Mouse (Mus musculus): ENCODE measurements around the gene 1810065E05Rik. TPM values are rescaled to one million over a fixed set of nuclear protein-coding genes. Genes with fewer than 3 reads are reported as not detected.

The 1810065E05Rik gene
- polyA plus RNA-seq, 1 experiment from 2014 or later: not detected

Other genes with a start within 250 kb of the 1810065E05Rik start
- 107 and 116 TPM in 2 replicates for gene Mrpl22, start 249.4 kb upstream of the 1810065E05Rik start, polyA plus RNA-seq (2014; fragmentation: Nextera tagmentation; extraction: Ambion mirVana)
- 6.2 and 7.9 TPM in 2 replicates for gene Igtp, start 221.6 kb upstream of the 1810065E05Rik start, polyA plus RNA-seq (2014; fragmentation: Nextera tagmentation; extraction: Ambion mirVana)
- gene Irgm2, start 221.5 kb upstream of the 1810065E05Rik start, polyA plus RNA-seq (2014; fragmentation: Nextera tagmentation; extraction: Ambion mirVana): 4.3 and 5.6 TPM in 2 replicates
- gene 4930438A08Rik, start 146.3 kb upstream of the 1810065E05Rik start, polyA plus RNA-seq (2014; fragmentation: Nextera tagmentation; extraction: Ambion mirVana): not detected in 2 replicates
- 6.9 and 7.6 TPM in 2 replicates for gene Zfp692, start 114.0 kb upstream of the 1810065E05Rik start, polyA plus RNA-seq (2014; fragmentation: Nextera tagmentation; extraction: Ambion mirVana)
- gene Zfp672, start 90.8 kb upstream of the 1810065E05Rik start, polyA plus RNA-seq (2014; fragmentation: Nextera tagmentation; extraction: Ambion mirVana): 33.9 and 38.4 TPM in 2 replicates
- gene Sh3bp5l, start 90.4 kb upstream of the 1810065E05Rik start, polyA plus RNA-seq (2014; fragmentation: Nextera tagmentation; extraction: Ambion mirVana): 19.2 and 19.5 TPM in 2 replicates
- gene Lypd8, start 42.1 kb upstream of the 1810065E05Rik start, polyA plus RNA-seq (2014; fragmentation: Nextera tagmentation; extraction: Ambion mirVana): not detected in 2 replicates
- gene Gm12253, start 11.4 kb downstream of the 1810065E05Rik start, polyA plus RNA-seq (2014; fragmentation: Nextera tagmentation; extraction: Ambion mirVana): not detected in 2 replicates
- gene Lypd9, start 31.8 kb downstream of the 1810065E05Rik start, polyA plus RNA-seq (2014; fragmentation: Nextera tagmentation; extraction: Ambion mirVana): not detected in 2 replicates
- gene Olfr30, start 41.2 kb downstream of the 1810065E05Rik start, polyA plus RNA-seq (2014; fragmentation: Nextera tagmentation; extraction: Ambion mirVana): not detected in 2 replicates
- not detected in 2 replicates for gene Olfr332, start 71.4 kb downstream of the 1810065E05Rik start, polyA plus RNA-seq (2014; fragmentation: Nextera tagmentation; extraction: Ambion mirVana)
- gene Olfr331, start 81.5 kb downstream of the 1810065E05Rik start, polyA plus RNA-seq (2014; fragmentation: Nextera tagmentation; extraction: Ambion mirVana): not detected in 2 replicates
- not detected in 2 replicates for gene Olfr330, start 113.7 kb downstream of the 1810065E05Rik start, polyA plus RNA-seq (2014; fragmentation: Nextera tagmentation; extraction: Ambion mirVana)
- not detected in 2 replicates for gene Olfr329-ps, start 125.3 kb downstream of the 1810065E05Rik start, polyA plus RNA-seq (2014; fragmentation: Nextera tagmentation; extraction: Ambion mirVana)
- not detected in 2 replicates for gene Olfr328, start 134.5 kb downstream of the 1810065E05Rik start, polyA plus RNA-seq (2014; fragmentation: Nextera tagmentation; extraction: Ambion mirVana)
- gene Olfr224, start 149.4 kb downstream of the 1810065E05Rik start, polyA plus RNA-seq (2014; fragmentation: Nextera tagmentation; extraction: Ambion mirVana): not detected in 2 replicates
- not detected in 2 replicates for gene Olfr325, start 156.6 kb downstream of the 1810065E05Rik start, polyA plus RNA-seq (2014; fragmentation: Nextera tagmentation; extraction: Ambion mirVana)
- gene Olfr324, start 174.0 kb downstream of the 1810065E05Rik start, polyA plus RNA-seq (2014; fragmentation: Nextera tagmentation; extraction: Ambion mirVana): not detected in 2 replicates
- gene 2210407C18Rik, start 195.0 kb downstream of the 1810065E05Rik start, polyA plus RNA-seq (2014; fragmentation: Nextera tagmentation; extraction: Ambion mirVana): not detected in 2 replicates
- gene Olfr323, start 209.4 kb downstream of the 1810065E05Rik start, polyA plus RNA-seq (2014; fragmentation: Nextera tagmentation; extraction: Ambion mirVana): not detected in 2 replicates
- 0.15 TPM in 1 of 2 replicates, not detected in the other for gene Trim58, start 219.4 kb downstream of the 1810065E05Rik start, polyA plus RNA-seq (2014; fragmentation: Nextera tagmentation; extraction: Ambion mirVana)
- gene Olfr322, start 237.7 kb downstream of the 1810065E05Rik start, polyA plus RNA-seq (2014; fragmentation: Nextera tagmentation; extraction: Ambion mirVana): not detected in 2 replicates

Measured in heart, embryonic 14.5 days (tissue).